In the genomic region with DNA sequence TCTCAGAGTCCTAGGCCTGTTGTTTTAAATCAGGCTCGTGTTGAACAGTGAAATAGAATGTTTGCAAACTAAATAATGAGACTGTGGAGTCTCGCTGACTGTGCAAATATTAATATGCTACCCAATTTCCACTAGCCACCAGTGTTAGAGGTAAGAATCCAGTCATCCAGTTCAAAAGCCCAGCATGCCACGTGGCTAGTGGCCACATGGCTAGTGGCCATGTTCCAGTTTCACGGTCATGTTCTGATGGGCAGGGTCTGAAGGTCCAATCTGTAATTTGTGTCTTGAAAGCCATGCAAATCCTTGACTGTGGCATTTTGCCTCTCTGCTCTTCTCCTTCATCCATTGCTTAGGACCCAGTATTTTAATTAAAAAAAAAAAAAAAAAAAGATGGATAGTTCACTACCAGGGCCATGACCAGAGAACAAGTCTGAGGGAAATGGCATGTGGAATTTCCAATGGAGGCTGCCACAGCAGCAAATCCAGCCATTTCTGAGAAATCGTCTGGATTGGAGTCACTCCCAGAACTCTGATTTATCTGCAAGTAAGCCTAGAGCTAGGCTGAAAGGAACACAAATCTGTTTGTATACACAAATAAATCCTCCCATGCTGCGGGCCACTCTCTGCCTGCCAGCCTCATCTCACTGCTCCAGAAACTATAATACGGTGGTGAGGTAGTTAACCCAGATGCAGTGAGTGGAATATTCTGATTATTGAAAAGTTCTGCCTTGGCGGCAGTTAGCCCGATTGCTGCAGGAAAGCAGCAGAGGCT, we compare ENCODE assay signal across 9 mouse cellular contexts. TPM values are rescaled to one million over a fixed set of nuclear protein-coding genes. Genes with fewer than 3 reads are reported as not detected.
DNase-seq lines count a peak whose midpoint lies in the region.
"Had no signal": no experiment of that assay in that cellular context is flagged by ENCODE, and none has a peak within 500 bp of the region (broad histone marks: within the 10 kb centered on the region; RNA-seq: fewer than 3 reads in every experiment).

No protein-coding gene starts in this region.

- peak; percentile 30 to 35 for DNase-seq in layer of hippocampus, postnatal 36 days
- DNase-seq in layer of hippocampus, adult 9-10 months (ENCODE audit: low spot score), result no peak
- peak; percentile 27 for DNase-seq in Muller cell, postnatal 12 days (ENCODE audit: inconsistent ontology term)
- DNase-seq in brain, adult 2 months (ENCODE audit: low read depth, low spot score), result peak; percentile 76
- DNase-seq in cerebellum, postnatal 10 days, result peak; percentile 78 to 82
- DNase-seq in adrenal gland, adult 18-20 months (ENCODE audit: low spot score in 2 of 2), result no peak
- DNase-seq in heart, adult 11 months, result no peak
- DNase-seq: embryo, embryonic 11 days; heart, postnatal 14 days had no signal

RNA-seq across cellular contexts. Expression of a gene that starts 35.5 kb away (rescaled TPM):
- 10 to 100 TPM; 15.1 to 16.4 TPM for total RNA-seq in layer of hippocampus, postnatal 36 days (2021)
- total RNA-seq in adrenal gland, adult 18-20 months (2021), result 1 to 10 TPM; 2.4 to 4.1 TPM

Comparison
In these comparisons a context has a peak if more than half of its experiments do, and no peak if none do; other contexts are left out.
1. DNase-seq: peak in layer of hippocampus, postnatal 36 days (2 of 2), Muller cell, postnatal 12 days (single experiment), brain, adult 2 months (single experiment) and cerebellum, postnatal 10 days (2 of 2); none in layer of hippocampus, adult 9-10 months (single experiment), adrenal gland, adult 18-20 months (0 of 2) and heart, adult 11 months (single experiment).